Mouse (Mus musculus) lung, adult 2 months (tissue): ENCODE data around the gene Dctd.

Experiments used
- CTCF ChIP-seq: fragments of 200-500 bp; IDR thresholded peaks from 2 replicates; pipeline ENCODE4 v1.5.1; 2011; ENCODE audit warnings: mild to moderate bottlenecking, low read length, control low read depth; ENCODE audit not compliant: insufficient read depth
- POLR2A ChIP-seq: fragments of 200-500 bp; IDR thresholded peaks from 2 replicates; pipeline ENCODE4 v1.6.1; 2011; ENCODE audit warnings: low read depth, mild to moderate bottlenecking, control low read depth, low read length, borderline replicate concordance; ENCODE audit errors: extremely low read depth

DNA sequence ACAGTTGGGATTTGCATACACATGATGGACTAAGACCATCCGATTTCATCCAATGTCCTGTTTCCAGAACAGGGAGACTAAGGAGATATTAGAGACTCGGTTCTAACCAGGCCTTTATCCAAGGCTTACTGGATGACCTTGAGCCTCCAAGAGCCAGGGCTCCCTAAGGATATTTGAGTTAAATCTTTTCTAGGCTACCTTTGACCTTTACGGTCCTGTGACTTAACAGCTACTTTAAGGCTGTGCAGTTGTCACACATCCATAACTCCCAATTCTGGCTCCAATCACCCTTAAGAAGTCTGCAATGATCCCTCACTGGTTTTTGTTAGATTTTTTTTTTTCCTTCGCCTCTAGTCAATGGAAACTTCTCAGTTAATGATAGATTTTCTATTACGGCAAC lies 45.3 kb upstream of the Dctd start:
- no peak for TF ChIP-seq CTCF
- TF ChIP-seq POLR2A: no peak
